Mouse (Mus musculus): ENCODE data around the gene Wipf2. TPM values are rescaled to one million over a fixed set of nuclear protein-coding genes. Genes with fewer than 3 reads are reported as not detected.
"Not testable (repeated sequence)": the region's sequence is repeated elsewhere in the genome, so short reads cannot be mapped to it uniquely, and the experiment has no call there.

The Wipf2 gene
- polyA plus RNA-seq, 1 experiment from 2014 or later = 11.2 TPM

GRCm38 (mm10) chr11:98905033-98905432 is 41.6 kb downstream of the Wipf2 start:
- ChIA-PET CTCF (no interaction called here), POLR2A (no interaction called here)
- TF ChIP-seq CTCF (IDR thresholded peaks at IDR 0.05) = no peak
- no peaks in the 10 kb centered on the region for H3K27me3 ChIP-seq
- DNase-seq (ENCODE audit: low read depth, low spot score) (no peak), ATAC-seq (no peak)
- in situ Hi-C loops (cut with MboI; ENCODE audit: low pct_unique_long_range_greater_than_20kb) = no loop called here

- no peaks in the 10 kb centered on the region for H3K27me3 ChIP-seq
- TF ChIP-seq CTCF (IDR thresholded peaks at IDR 0.05) = no peak
- ChIA-PET POLR2A (interaction anchor here (0.9 kb wide), 1 partner anchor 20 kb away, joined by 3 read pairs; no protein-coding TSS in a partner anchor), CTCF (interaction anchor here (1.1 to 1.2 kb wide), 3 partner anchors 23 to 118 kb away, joined by 3 to 4 read pairs (median 3); partner anchors contain the start of gene Wipf2)
- in situ Hi-C loops (cut with MboI; ENCODE audit: low pct_unique_long_range_greater_than_20kb) = no loop called here
- ATAC-seq (no peak), DNase-seq (ENCODE audit: low read depth, low spot score) (no peak)
These were observed 42.1 kb downstream of the Wipf2 start for GRCm38 (mm10) chr11:98905583-98905982.

- POLR2A ChIA-PET = interaction anchor here (0.9 to 1.3 kb wide), 2 partner anchors 18 to 45 kb away, joined by 4 to 7 read pairs; no protein-coding TSS in a partner anchor
- H3K27me3 ChIP-seq = no peaks in the 10 kb centered on the region
- in situ Hi-C loops (cut with MboI; ENCODE audit: low pct_unique_long_range_greater_than_20kb) = no loop called here
- CTCF ChIA-PET = interaction anchor here (1.7 kb wide), 1 partner anchor 25 kb away, joined by 3 read pairs; no protein-coding TSS in a partner anchor
- no peak for ATAC-seq
- TF ChIP-seq CTCF (IDR thresholded peaks at IDR 0.05) = no peak
- no peak for DNase-seq (ENCODE audit: low read depth, low spot score)
These were observed 43.6 kb downstream of the Wipf2 start for GRCm38 (mm10) chr11:98907063-98907436.

DNA sequence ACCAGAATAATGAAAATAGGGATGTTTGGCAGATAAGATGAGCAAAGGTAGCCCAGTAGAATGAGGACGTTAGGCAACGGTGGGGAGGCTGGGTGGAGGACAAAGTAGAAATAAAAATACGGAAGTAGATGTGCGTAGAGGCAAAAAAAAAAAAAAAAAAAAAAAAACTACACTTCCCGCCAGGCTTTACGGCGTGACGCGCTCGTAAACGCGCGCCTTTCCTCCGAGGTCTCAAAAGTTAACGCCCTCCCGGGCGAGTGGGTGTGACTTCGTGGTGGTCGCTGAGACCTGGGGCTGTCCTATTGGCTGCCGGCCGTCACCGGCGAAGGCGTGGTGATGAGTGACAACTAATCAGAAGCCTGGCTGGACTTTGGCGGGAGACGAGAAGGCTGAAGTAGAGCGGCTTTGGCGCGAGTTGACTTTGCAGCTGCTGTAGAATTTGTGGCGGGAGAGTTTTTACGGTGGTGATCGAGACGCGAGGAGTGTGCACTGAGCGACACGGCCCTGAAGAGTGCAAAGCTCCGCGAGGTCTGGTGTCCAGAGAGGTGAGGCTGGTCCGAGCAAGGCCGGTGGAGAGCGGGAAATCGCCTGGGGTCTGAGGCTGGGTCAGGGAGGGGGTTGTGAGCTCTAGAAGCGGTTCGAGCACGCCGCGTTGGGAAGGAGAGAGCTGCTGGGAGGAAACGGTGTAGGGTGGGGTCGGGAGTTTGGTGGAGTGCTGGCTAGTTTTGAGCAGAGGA is 44.2 kb downstream of the Wipf2 start, which contains the start of gene Cdc6:
Gene Cdc6, plus strand, starts transcription at position 365 of the 737 bp plus-strand sequence.
- in situ Hi-C loops (cut with MboI; ENCODE audit: low pct_unique_long_range_greater_than_20kb) = no loop called here
- peak; percentile 88 for ATAC-seq
- no peak for TF ChIP-seq CTCF (IDR thresholded peaks at IDR 0.05)
- CTCF ChIA-PET = interaction anchor here (1.1 to 2.9 kb wide), 3 partner anchors 10 to 50 kb away, joined by 3 to 13 read pairs (median 3); no protein-coding TSS in a partner anchor
- H3K27me3 ChIP-seq = no peaks in the 10 kb centered on the region
- no peak for DNase-seq (ENCODE audit: low read depth, low spot score)
- POLR2A ChIA-PET = interaction anchor here (0.9 to 1.3 kb wide), 2 partner anchors 17 to 45 kb away, joined by 4 to 7 read pairs; no protein-coding TSS in a partner anchor

DNA sequence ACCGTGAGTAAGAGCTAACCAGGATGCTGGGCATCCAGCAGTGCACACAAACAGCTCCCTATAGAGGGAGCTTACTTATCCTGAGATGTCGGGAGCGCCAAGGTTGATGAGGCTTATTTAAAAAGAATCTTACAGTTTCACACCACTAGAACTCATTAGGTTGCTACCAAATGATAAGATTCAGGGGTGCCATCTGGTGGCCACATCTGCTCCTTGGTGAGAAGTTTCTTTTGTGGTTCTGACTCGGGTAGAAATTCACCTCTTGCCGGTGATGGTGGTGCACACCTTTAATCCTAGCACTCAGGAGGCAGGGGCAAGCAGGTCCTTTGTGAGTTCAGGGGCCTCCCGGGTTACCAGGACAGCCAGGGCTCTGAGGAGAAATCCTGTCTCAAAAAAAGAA is 46.2 kb downstream of the Wipf2 start:
- H3K27me3 ChIP-seq = no peaks in the 10 kb centered on the region
- ATAC-seq (no peak), DNase-seq (ENCODE audit: low read depth, low spot score) (no peak)
- ChIA-PET CTCF (interaction anchor here (0.7 to 2.9 kb wide), 3 partner anchors 45 to 52 kb away, joined by 4 to 13 read pairs (median 5); no protein-coding TSS in a partner anchor), POLR2A (no interaction called here)
- no peak for TF ChIP-seq CTCF (IDR thresholded peaks at IDR 0.05)
- in situ Hi-C loops (cut with MboI; ENCODE audit: low pct_unique_long_range_greater_than_20kb) = loop anchor here (10.0 kb wide), 2 partner anchors 65 to 205 kb away; no protein-coding TSS in a partner anchor

- DNase-seq (ENCODE audit: low read depth, low spot score) (no peak), ATAC-seq (no peak)
- CTCF ChIA-PET = interaction anchor here (2.9 kb wide), 1 partner anchor 52 kb away, joined by 13 read pairs; no protein-coding TSS in a partner anchor
- TF ChIP-seq CTCF (IDR thresholded peaks at IDR 0.05) = no peak
- POLR2A ChIA-PET = no interaction called here
- in situ Hi-C loops (cut with MboI; ENCODE audit: low pct_unique_long_range_greater_than_20kb) = loop anchor here (10.0 kb wide), 2 partner anchors 64 to 204 kb away; no protein-coding TSS in a partner anchor
- no peaks in the 10 kb centered on the region for H3K27me3 ChIP-seq
These were observed 47.0 kb downstream of the Wipf2 start for GRCm38 (mm10) chr11:98910415-98910814.

- POLR2A ChIA-PET = no interaction called here
- no peak for TF ChIP-seq CTCF (IDR thresholded peaks at IDR 0.05)
- no peaks in the 10 kb centered on the region for H3K27me3 ChIP-seq
- CTCF ChIA-PET = no interaction called here
- no peak for ATAC-seq
- DNase-seq (ENCODE audit: low read depth, low spot score) = no peak
- in situ Hi-C loops (cut with MboI; ENCODE audit: low pct_unique_long_range_greater_than_20kb) = loop anchor here (10.0 kb wide), 2 partner anchors 63 to 203 kb away; no protein-coding TSS in a partner anchor
These were observed 48.1 kb downstream of the Wipf2 start for GRCm38 (mm10) chr11:98911498-98911897.

DNA sequence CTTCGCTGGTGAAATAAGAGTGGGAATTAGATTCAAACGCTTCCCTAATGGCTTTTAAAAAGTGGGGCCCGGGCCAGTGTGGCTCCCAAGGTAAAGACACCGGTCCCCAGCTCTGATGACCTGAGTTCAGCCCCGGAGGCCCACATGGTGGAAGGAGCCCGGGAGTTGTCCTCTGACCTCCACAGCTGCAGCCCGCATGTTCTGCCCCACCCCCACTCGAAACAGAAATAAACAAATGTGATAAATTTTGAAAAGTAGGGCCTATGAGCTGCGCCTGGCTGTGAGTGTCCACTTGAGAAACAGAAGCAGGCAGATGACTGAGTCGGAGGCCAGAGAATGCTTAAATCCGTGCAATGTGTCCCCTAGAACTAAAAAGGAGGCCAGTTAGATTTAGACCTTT is 50.8 kb downstream of the Wipf2 start:
- ATAC-seq = no peak
- no peak for DNase-seq (ENCODE audit: low read depth, low spot score)
- in situ Hi-C loops (cut with MboI; ENCODE audit: low pct_unique_long_range_greater_than_20kb) = loop anchor here (10.0 kb wide), 2 partner anchors 61 to 201 kb away; no protein-coding TSS in a partner anchor

DNA sequence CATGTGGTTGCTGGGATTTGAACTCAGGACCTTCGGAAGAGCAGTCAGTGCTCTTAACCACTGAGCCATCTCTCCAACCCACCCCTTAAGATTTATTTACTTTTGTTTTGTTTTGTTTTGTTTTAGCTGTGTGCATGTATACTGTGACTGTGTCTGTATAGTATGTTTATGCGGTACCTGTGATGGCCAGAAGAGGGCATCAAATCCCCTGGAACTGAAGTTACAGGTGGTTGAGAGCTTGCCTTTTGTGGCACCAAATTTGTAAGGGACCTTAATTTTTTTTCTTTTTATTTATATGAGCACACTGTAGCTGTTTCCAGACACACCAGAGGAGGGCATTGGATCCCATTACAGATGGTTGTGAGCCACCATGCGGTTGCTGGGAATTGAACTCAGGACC is 52.9 kb downstream of the Wipf2 start:
- peak; percentile 75 for TF ChIP-seq CTCF (IDR thresholded peaks at IDR 0.05)
- not testable (repeated sequence) for DNase-seq (ENCODE audit: low read depth, low spot score); ATAC-seq; H3K27me3 ChIP-seq
- ChIA-PET CTCF (interaction anchor here (1.0 kb wide), 1 partner anchor 11 kb away, joined by 4 read pairs; the partner anchor contains the start of gene Rara), POLR2A (interaction anchor here (0.6 kb wide), 1 partner anchor 8 kb away, joined by 4 read pairs; no protein-coding TSS in a partner anchor)
- in situ Hi-C loops (cut with MboI; ENCODE audit: low pct_unique_long_range_greater_than_20kb) = loop anchor here (5.0 to 10.0 kb wide), 3 partner anchors 58 to 231 kb away; no protein-coding TSS in a partner anchor

More for the DNA sequence above, 50.8 kb downstream of the Wipf2 start:
- ChIA-PET CTCF (no interaction called here), POLR2A (no interaction called here)
- no peaks in the 10 kb centered on the region for H3K27me3 ChIP-seq
- no peak for TF ChIP-seq CTCF (IDR thresholded peaks at IDR 0.05)

- no peaks in the 10 kb centered on the region for H3K27me3 ChIP-seq
- ATAC-seq (no peak), DNase-seq (ENCODE audit: low read depth, low spot score) (no peak)
- POLR2A ChIA-PET = no interaction called here
- CTCF ChIA-PET = interaction anchor here (1.0 kb wide), 2 partner anchors 9 to 10 kb away, joined by 4 read pairs; partner anchors contain the start of gene Rara
- in situ Hi-C loops (cut with MboI; ENCODE audit: low pct_unique_long_range_greater_than_20kb) = loop anchor here (5.0 to 10.0 kb wide), 3 partner anchors 57 to 230 kb away; no protein-coding TSS in a partner anchor
- no peak for TF ChIP-seq CTCF (IDR thresholded peaks at IDR 0.05)
These were observed 54.1 kb downstream of the Wipf2 start for GRCm38 (mm10) chr11:98917428-98918005.

Measured in Patski (cell line).